Mouse (Mus musculus): Measurements from ENCODE around the gene Gbf1.

- TF ChIP-seq CTCF (conservative IDR thresholded peaks at IDR 0.05; ENCODE audit: insufficient read depth, insufficient read length, low read depth, low read length), result no peak
- no peak for TF ChIP-seq POLR2A (IDR thresholded peaks at IDR 0.05; ENCODE audit: low read depth, low read length)
Measured at GRCm38 (mm10) chr19:46214541-46214940, 62.2 kb downstream of the Gbf1 start.

Measured in kidney, adult 2 months (tissue).